ENCODE assay signal across 13 mouse cellular contexts in genomic region chr2:71636590-71636989, GRCm38 (mm10).
DNase-seq lines count a peak whose midpoint lies in the region; ATAC-seq and TF ChIP-seq lines count a peak whose summit lies in the region.
"Had no signal": no experiment of that assay in that cellular context is flagged by ENCODE, and none has a peak within 500 bp of the region (broad histone marks: within the 10 kb centered on the region; RNA-seq: fewer than 3 reads in every experiment).

No protein-coding gene starts in this region.

- 19% methylated on average over 4 of the region's 4 CpGs for WGBS in forebrain, embryonic 13.5 days
- 45% methylated on average over 4 of the region's 4 CpGs for WGBS in midbrain, embryonic 10.5 days
- WGBS in olfactory bulb, adult 2 months, result 54% methylated on average over 4 of the region's 4 CpGs

- peak overlapping the region; percentile 70 for H3K27ac ChIP-seq in forebrain, embryonic 13.5 days
- H3K27ac ChIP-seq in midbrain, embryonic 10.5 days (replicated peaks), result peak overlapping the region; percentile 82
- H3K27ac ChIP-seq in olfactory bulb, adult 2 months (ENCODE audit: insufficient read depth, low read depth, low read length), result 0 out of 2 replicates have a peak overlapping the region, but pooled peaks have one; percentile 2
- H3K27ac ChIP-seq: limb, embryonic 12.5 days; lung, embryonic 15.5 days had no signal

- TF ChIP-seq CTCF in olfactory bulb, adult 2 months (IDR thresholded peaks at IDR 0.05; ENCODE audit: insufficient read depth, low read depth, low read length), result no peak

- DNase-seq in heart, adult 11 months, result peak; percentile 29
- no peak for DNase-seq in heart, postnatal 4 days
- DNase-seq in midbrain, embryonic 10.5 days (ENCODE audit: low spot score), result peak; percentile 71
- DNase-seq in kidney, adult 18-20 months, result no peak
- DNase-seq in heart, postnatal 25 days (ENCODE audit: low spot score), result no peak
- DNase-seq in thymus, postnatal 0 days (ENCODE audit: low spot score), result no peak
- DNase-seq: adrenal gland, adult 2 months; cerebellum, adult 2 months; heart, postnatal 36 days had no signal

- H3K36me3 ChIP-seq in forebrain, embryonic 13.5 days (ENCODE audit: poor library complexity, severe bottlenecking), result no peaks in the 10 kb centered on the region
- peaks cover 8% of the 10 kb centered on the region; the same call in 1 of the 2 replicates for H3K36me3 ChIP-seq in midbrain, embryonic 10.5 days
- H3K36me3 ChIP-seq: limb, embryonic 12.5 days; lung, embryonic 15.5 days had no signal

- H3K9ac ChIP-seq in forebrain, embryonic 13.5 days, result 0 out of 2 replicates have a peak overlapping the region, but pooled peaks have one; percentile 17
- H3K9ac ChIP-seq: limb, embryonic 12.5 days; lung, embryonic 15.5 days had no signal

- intact Hi-C loops in heart, postnatal 25 days (cut with DNase I), result no loop called here

- H3K4me1 ChIP-seq in forebrain, embryonic 13.5 days, result peaks cover 14% of the 10 kb centered on the region
- H3K4me1 ChIP-seq in midbrain, embryonic 10.5 days, result peaks cover 20% of the 10 kb centered on the region
- peaks cover 6% of the 10 kb centered on the region for H3K4me1 ChIP-seq in olfactory bulb, adult 2 months (ENCODE audit: control insufficient read depth, insufficient read depth, low read length)
- H3K4me1 ChIP-seq: limb, embryonic 12.5 days; lung, embryonic 15.5 days had no signal

- ATAC-seq in forebrain, embryonic 13.5 days, result peak; percentile 85

- no peak overlapping the region for H3K4me2 ChIP-seq in forebrain, embryonic 13.5 days
- H3K4me2 ChIP-seq: limb, embryonic 12.5 days; lung, embryonic 15.5 days had no signal

- no peak for TF ChIP-seq POLR2A in olfactory bulb, adult 2 months (IDR thresholded peaks at IDR 0.05; ENCODE audit: insufficient read depth, low read depth, low read length)

- H3K9me3 ChIP-seq in forebrain, embryonic 13.5 days (replicated peaks), result peaks cover 3% of the 10 kb centered on the region; the same call in 1 of the 2 replicates
- peaks cover 16% of the 10 kb centered on the region for H3K9me3 ChIP-seq in midbrain, embryonic 10.5 days (replicated peaks)
- H3K9me3 ChIP-seq: lung, embryonic 15.5 days had no signal

- H3K4me3 ChIP-seq in forebrain, embryonic 13.5 days, result no peak overlapping the region
- no peak overlapping the region for H3K4me3 ChIP-seq in midbrain, embryonic 10.5 days
- no peak overlapping the region for H3K4me3 ChIP-seq in olfactory bulb, adult 2 months (ENCODE audit: insufficient read depth, low read depth, low read length)
- H3K4me3 ChIP-seq: limb, embryonic 12.5 days; lung, embryonic 15.5 days had no signal

- no peaks in the 10 kb centered on the region for H3K27me3 ChIP-seq in forebrain, embryonic 13.5 days
- peaks cover 30% of the 10 kb centered on the region for H3K27me3 ChIP-seq in midbrain, embryonic 10.5 days (ENCODE audit: low read depth, poor library complexity, severe bottlenecking)
- H3K27me3 ChIP-seq: limb, embryonic 12.5 days; lung, embryonic 15.5 days had no signal

Comparison
In these comparisons a context has a peak if more than half of its experiments do, and no peak if none do; other contexts are left out.
1. DNase-seq: peak in heart, adult 11 months (single experiment) and midbrain, embryonic 10.5 days (single experiment); none in heart, postnatal 4 days (single experiment), kidney, adult 18-20 months (single experiment), heart, postnatal 25 days (single experiment) and thymus, postnatal 0 days (single experiment).
2. H3K27ac ChIP-seq: peak in every context shown above with its lines; median percentile 82 in midbrain, embryonic 10.5 days; 70 in forebrain, embryonic 13.5 days; 2 in olfactory bulb, adult 2 months.